Mouse (Mus musculus): ENCODE results near the gene Actr2. TPM values are rescaled to one million over a fixed set of nuclear protein-coding genes. Genes with fewer than 3 reads are reported as not detected.

Actr2 gene
- polyA plus RNA-seq, 1 experiment from 2014 or later, result 94.7 TPM

- 56% methylated on average over 10 of the region's 10 CpGs for WGBS
- Histone ChIP-seq H3K9me3 (ENCODE audit: control insufficient read depth, low read length) (no peaks in the 10 kb centered on the region), H3K27me3 (ENCODE audit: control insufficient read depth, insufficient read depth, low read length) (no peaks in the 10 kb centered on the region), H3K4me3 (ENCODE audit: low read depth, low read length) (no peak overlapping the region), H3K4me1 (replicated peaks; ENCODE audit: control insufficient read depth, insufficient read depth) (no peaks in the 10 kb centered on the region), H3K36me3 (ENCODE audit: control insufficient read depth, insufficient read depth, low read length) (no peaks in the 10 kb centered on the region), H3K4me2 (replicated peaks; ENCODE audit: low read depth) (no peak overlapping the region), H3K27ac (replicated peaks) (no peak overlapping the region), H3K9ac (ENCODE audit: low read length) (no peak overlapping the region)
- ATAC-seq (ENCODE audit: low FRiP score, low TSS enrichment), result peak; percentile 58; the same call in 1 of the 2 replicates
- DNase-seq (ENCODE audit: low spot score), result peak; percentile 24
- TF ChIP-seq CTCF (IDR thresholded peaks at IDR 0.05; ENCODE audit: low read depth), result no peak
- no peak for TF ChIP-seq EP300 (optimal IDR thresholded peaks at IDR 0.05)
Observed at GRCm38 (mm10) chr11:20126673-20127516, 14.2 kb upstream of the Actr2 start.

GRCm38 (mm10) chr11:20125423-20125822, 12.7 kb upstream of the Actr2 start:
- DNase-seq (ENCODE audit: low spot score) (no peak), ATAC-seq (ENCODE audit: low FRiP score, low TSS enrichment) (no peak)
- 85% methylated on average over 1 of the region's 1 CpGs for WGBS
- no peaks in the 10 kb centered on the region for H3K9me3 ChIP-seq (ENCODE audit: control insufficient read depth, low read length)
- no peak overlapping the region for H3K27ac ChIP-seq (replicated peaks)
- H3K4me2 ChIP-seq (replicated peaks; ENCODE audit: low read depth), result no peak overlapping the region
- TF ChIP-seq EP300 (optimal IDR thresholded peaks at IDR 0.05), result no peak
- TF ChIP-seq CTCF (IDR thresholded peaks at IDR 0.05; ENCODE audit: low read depth), result no peak; the same call in 1 of the 2 replicates
- H3K27me3 ChIP-seq (ENCODE audit: control insufficient read depth, insufficient read depth, low read length), result no peaks in the 10 kb centered on the region
- H3K4me1 ChIP-seq (replicated peaks; ENCODE audit: control insufficient read depth, insufficient read depth), result no peaks in the 10 kb centered on the region
- H3K9ac ChIP-seq (ENCODE audit: low read length), result no peak overlapping the region
- H3K36me3 ChIP-seq (ENCODE audit: control insufficient read depth, insufficient read depth, low read length), result no peaks in the 10 kb centered on the region
- H3K4me3 ChIP-seq (ENCODE audit: low read depth, low read length), result no peak overlapping the region

GRCm38 (mm10) chr11:20116701-20117100, 4.0 kb upstream of the Actr2 start:
- no peak overlapping the region for H3K4me2 ChIP-seq (replicated peaks; ENCODE audit: low read depth)
- H3K27ac ChIP-seq (replicated peaks), result no peak overlapping the region
- no peaks in the 10 kb centered on the region for H3K9me3 ChIP-seq (ENCODE audit: control insufficient read depth, low read length)
- ATAC-seq (ENCODE audit: low FRiP score, low TSS enrichment) (no peak), DNase-seq (ENCODE audit: low spot score) (peak; percentile 9)
- H3K36me3 ChIP-seq (ENCODE audit: control insufficient read depth, insufficient read depth, low read length), result no peaks in the 10 kb centered on the region
- no peak overlapping the region for H3K4me3 ChIP-seq (ENCODE audit: low read depth, low read length)
- H3K27me3 ChIP-seq (ENCODE audit: control insufficient read depth, insufficient read depth, low read length), result no peaks in the 10 kb centered on the region
- WGBS, result 87% methylated on average over 4 of the region's 4 CpGs
- no peak for TF ChIP-seq EP300 (optimal IDR thresholded peaks at IDR 0.05)
- TF ChIP-seq CTCF (IDR thresholded peaks at IDR 0.05; ENCODE audit: low read depth), result no peak
- H3K9ac ChIP-seq (ENCODE audit: low read length), result no peak overlapping the region
- no peaks in the 10 kb centered on the region for H3K4me1 ChIP-seq (replicated peaks; ENCODE audit: control insufficient read depth, insufficient read depth)

- Histone ChIP-seq H3K27ac (replicated peaks) (no peak overlapping the region), H3K4me3 (ENCODE audit: low read depth, low read length) (no peak overlapping the region), H3K36me3 (ENCODE audit: control insufficient read depth, insufficient read depth, low read length) (no peaks in the 10 kb centered on the region), H3K4me1 (replicated peaks; ENCODE audit: control insufficient read depth, insufficient read depth) (no peaks in the 10 kb centered on the region), H3K4me2 (replicated peaks; ENCODE audit: low read depth) (no peak overlapping the region), H3K27me3 (ENCODE audit: control insufficient read depth, insufficient read depth, low read length) (no peaks in the 10 kb centered on the region), H3K9me3 (ENCODE audit: control insufficient read depth, low read length) (no peaks in the 10 kb centered on the region), H3K9ac (ENCODE audit: low read length) (no peak overlapping the region)
- ATAC-seq (ENCODE audit: low FRiP score, low TSS enrichment) (no peak), DNase-seq (ENCODE audit: low spot score) (peak; percentile 7)
- 70% methylated on average over 5 of the region's 5 CpGs for WGBS
- TF ChIP-seq EP300 (optimal IDR thresholded peaks at IDR 0.05), result no peak
- TF ChIP-seq CTCF (IDR thresholded peaks at IDR 0.05; ENCODE audit: low read depth), result no peak
Observed at GRCm38 (mm10) chr11:20116030-20116551, 3.4 kb upstream of the Actr2 start.

GRCm38 (mm10) chr11:20112006-20112740, 540 bp downstream of the Actr2 start:
- under 1% methylated on average over 45 of the region's 50 CpGs for WGBS
- Histone ChIP-seq H3K27me3 (ENCODE audit: control insufficient read depth, insufficient read depth, low read length) (no peaks in the 10 kb centered on the region), H3K9ac (ENCODE audit: low read length) (peak overlapping the region; percentile 95), H3K36me3 (ENCODE audit: control insufficient read depth, insufficient read depth, low read length) (no peaks in the 10 kb centered on the region), H3K27ac (replicated peaks) (peak overlapping the region; percentile 99), H3K4me1 (replicated peaks; ENCODE audit: control insufficient read depth, insufficient read depth) (no peaks in the 10 kb centered on the region), H3K4me3 (ENCODE audit: low read depth, low read length) (peak overlapping the region; percentile 82), H3K9me3 (ENCODE audit: control insufficient read depth, low read length) (no peaks in the 10 kb centered on the region), H3K4me2 (replicated peaks; ENCODE audit: low read depth) (peak overlapping the region; percentile 54)
- DNase-seq (ENCODE audit: low spot score) (peak; percentile 84), ATAC-seq (ENCODE audit: low FRiP score, low TSS enrichment) (peak; percentile 51)
- no peak; the same call in 1 of the 2 replicates for TF ChIP-seq CTCF (IDR thresholded peaks at IDR 0.05; ENCODE audit: low read depth)
- TF ChIP-seq EP300 (optimal IDR thresholded peaks at IDR 0.05), result no peak
